Mouse (Mus musculus): ENCODE results near the gene Zfp936. TPM values are rescaled to one million over a fixed set of nuclear protein-coding genes. Genes with fewer than 3 reads are reported as not detected.
"Not testable (repeated sequence)": the region's sequence is repeated elsewhere in the genome, so short reads cannot be mapped to it uniquely, and the experiment has no call there.

Zfp936 gene
- polyA plus RNA-seq (2015; fragmentation: Nextera tagmentation; extraction: Ambion mirVana) = not detected in 2 replicates

- 84% methylated on average over 10 of the region's 10 CpGs for WGBS
- not testable (repeated sequence) for H3K27me3 ChIP-seq; H3K4me2 ChIP-seq; H3K36me3 ChIP-seq; ATAC-seq (ENCODE audit: insufficient number of reproducible peaks, low FRiP score, low TSS enrichment, low read depth); H3K9ac ChIP-seq; H3K4me1 ChIP-seq; H3K27ac ChIP-seq; H3K9me3 ChIP-seq; H3K4me3 ChIP-seq
These were observed at the start of gene Zfp936 for GRCm38 (mm10) chr7:43113929-43114328. Gene Zfp936, plus strand, starts transcription at chr7:43114229.

- H3K9ac ChIP-seq = no peak overlapping the region
- H3K27me3 ChIP-seq = no peaks in the 10 kb centered on the region
- no peaks in the 10 kb centered on the region for H3K4me1 ChIP-seq
- WGBS = 87% methylated on average over 8 of the region's 8 CpGs
- no peak overlapping the region for H3K27ac ChIP-seq
- ATAC-seq (ENCODE audit: insufficient number of reproducible peaks, low FRiP score, low TSS enrichment, low read depth) = no peak
- H3K4me2 ChIP-seq = no peak overlapping the region
- H3K4me3 ChIP-seq = no peak overlapping the region
- H3K36me3 ChIP-seq = no peaks in the 10 kb centered on the region
- H3K9me3 ChIP-seq = no peaks in the 10 kb centered on the region
These were observed 36.2 kb upstream of the Zfp936 start for GRCm38 (mm10) chr7:43077831-43078230.

- H3K4me2 ChIP-seq; ATAC-seq (ENCODE audit: insufficient number of reproducible peaks, low FRiP score, low TSS enrichment, low read depth); H3K4me1 ChIP-seq; H3K27ac ChIP-seq; H3K27me3 ChIP-seq; H3K36me3 ChIP-seq; H3K4me3 ChIP-seq; H3K9ac ChIP-seq: not testable (repeated sequence)
- H3K9me3 ChIP-seq = peaks cover 22% of the 10 kb centered on the region
- WGBS = 92% methylated on average over 15 of the region's 15 CpGs
These were observed 14.7 kb downstream of the Zfp936 start for GRCm38 (mm10) chr7:43128691-43129090.

GRCm38 (mm10) chr7:43164121-43164520 lies 50.1 kb downstream of the Zfp936 start:
- not testable (repeated sequence) for H3K4me3 ChIP-seq; H3K4me1 ChIP-seq; H3K4me2 ChIP-seq; H3K9ac ChIP-seq; H3K36me3 ChIP-seq; ATAC-seq (ENCODE audit: insufficient number of reproducible peaks, low FRiP score, low TSS enrichment, low read depth); H3K27ac ChIP-seq; H3K27me3 ChIP-seq
- WGBS = 72% methylated on average over 4 of the region's 4 CpGs
- peaks cover 37% of the 10 kb centered on the region for H3K9me3 ChIP-seq

- H3K4me2 ChIP-seq; H3K9ac ChIP-seq; H3K36me3 ChIP-seq; H3K4me1 ChIP-seq; H3K27me3 ChIP-seq; ATAC-seq (ENCODE audit: insufficient number of reproducible peaks, low FRiP score, low TSS enrichment, low read depth); H3K4me3 ChIP-seq; H3K27ac ChIP-seq: not testable (repeated sequence)
- peaks cover 34% of the 10 kb centered on the region for H3K9me3 ChIP-seq
- WGBS = 85% methylated on average over 4 of the region's 4 CpGs
These were observed 53.1 kb downstream of the Zfp936 start for GRCm38 (mm10) chr7:43167101-43167500.

GRCm38 (mm10) chr7:43167811-43168210 lies 53.8 kb downstream of the Zfp936 start:
- not testable (repeated sequence) for ATAC-seq (ENCODE audit: insufficient number of reproducible peaks, low FRiP score, low TSS enrichment, low read depth); H3K36me3 ChIP-seq; H3K4me3 ChIP-seq; H3K9ac ChIP-seq; H3K27ac ChIP-seq; H3K27me3 ChIP-seq; H3K4me2 ChIP-seq; H3K4me1 ChIP-seq
- peaks cover 35% of the 10 kb centered on the region for H3K9me3 ChIP-seq
- 87% methylated on average over 1 of the region's 1 CpGs for WGBS

GRCm38 (mm10) chr7:43168212-43168611 lies 54.2 kb downstream of the Zfp936 start:
- H3K4me3 ChIP-seq; H3K27ac ChIP-seq; H3K4me2 ChIP-seq; H3K9ac ChIP-seq; H3K36me3 ChIP-seq; H3K4me1 ChIP-seq; ATAC-seq (ENCODE audit: insufficient number of reproducible peaks, low FRiP score, low TSS enrichment, low read depth); H3K27me3 ChIP-seq: not testable (repeated sequence)
- 52% methylated on average over 1 of the region's 1 CpGs for WGBS
- peaks cover 38% of the 10 kb centered on the region for H3K9me3 ChIP-seq

GRCm38 (mm10) chr7:43177003-43177702 lies 63.1 kb downstream of the Zfp936 start:
- no peak overlapping the region for H3K4me3 ChIP-seq
- no peaks in the 10 kb centered on the region for H3K4me1 ChIP-seq
- peak; percentile 66 for ATAC-seq (ENCODE audit: insufficient number of reproducible peaks, low FRiP score, low TSS enrichment, low read depth)
- H3K27me3 ChIP-seq = no peaks in the 10 kb centered on the region
- H3K36me3 ChIP-seq = no peaks in the 10 kb centered on the region
- no peak overlapping the region for H3K4me2 ChIP-seq
- no peak overlapping the region for H3K27ac ChIP-seq
- WGBS = 87% methylated on average over 14 of the region's 14 CpGs
- peaks cover 38% of the 10 kb centered on the region for H3K9me3 ChIP-seq
- no peak overlapping the region for H3K9ac ChIP-seq

- WGBS = 78% methylated on average over 7 of the region's 7 CpGs
These were observed 99.8 kb downstream of the Zfp936 start for GRCm38 (mm10) chr7:43213781-43214180.

More at GRCm38 (mm10) chr7:43213781-43214180, 99.8 kb downstream of the Zfp936 start:
- not testable (repeated sequence) for H3K27ac ChIP-seq; H3K4me2 ChIP-seq; H3K9ac ChIP-seq; H3K36me3 ChIP-seq; H3K4me3 ChIP-seq; H3K4me1 ChIP-seq; H3K9me3 ChIP-seq; ATAC-seq (ENCODE audit: insufficient number of reproducible peaks, low FRiP score, low TSS enrichment, low read depth); H3K27me3 ChIP-seq

Small RNAs within 50 kb of the gene (microRNA-seq; reads per million reads assigned to microRNA genes)
- gene Gm22707 = not detected

Other genes starting within 250 kb of the Zfp936 start
- not detected in 2 replicates for gene Gm2381, start 247.0 kb upstream of the Zfp936 start, polyA plus RNA-seq (2015; fragmentation: Nextera tagmentation; extraction: Ambion mirVana)
- not detected in 2 replicates for gene Vmn2r63, start 180.4 kb upstream of the Zfp936 start, polyA plus RNA-seq (2015; fragmentation: Nextera tagmentation; extraction: Ambion mirVana)
- gene Gm9268, start 95.5 kb upstream of the Zfp936 start, polyA plus RNA-seq (2015; fragmentation: Nextera tagmentation; extraction: Ambion mirVana) = not detected in 2 replicates
- gene Zfp715, start 199.1 kb downstream of the Zfp936 start, polyA plus RNA-seq (2015; fragmentation: Nextera tagmentation; extraction: Ambion mirVana) = 15.0 and 15.5 TPM in 2 replicates
- 0.31 and 0.35 TPM in 2 replicates for gene Siglecf, start 237.1 kb downstream of the Zfp936 start, polyA plus RNA-seq (2015; fragmentation: Nextera tagmentation; extraction: Ambion mirVana)